Mouse (Mus musculus): ENCODE measurements around the gene Bcl2l10. TPM values are rescaled to one million over a fixed set of nuclear protein-coding genes. Genes with fewer than 3 reads are reported as not detected.

Gene Bcl2l10
- polyA plus RNA-seq, 1 experiment from 2014 or later: not detected

DNA sequence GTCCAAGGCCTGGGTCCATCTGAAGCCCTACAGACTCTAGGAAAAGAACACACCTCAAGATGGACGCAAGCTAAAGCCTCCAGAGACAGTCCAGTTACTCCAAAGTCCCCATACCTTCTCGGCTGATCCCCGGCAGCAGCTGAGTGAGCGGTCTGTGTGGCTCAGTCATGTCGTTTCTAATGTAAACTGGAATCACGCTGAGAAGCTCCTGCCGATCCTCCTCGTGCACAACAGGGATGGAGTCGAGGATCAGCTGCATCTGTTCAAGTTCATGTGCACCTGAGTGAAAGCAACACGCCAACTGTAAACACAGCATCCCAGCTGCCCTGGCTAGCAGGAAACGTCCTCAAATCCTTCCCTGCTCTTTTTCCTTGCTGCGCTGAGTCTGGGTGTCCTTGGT is 45.7 kb downstream of the Bcl2l10 start:
- Histone ChIP-seq H3K9ac (ENCODE audit: low read length) (no peak overlapping the region), H3K36me3 (ENCODE audit: control insufficient read depth, insufficient read depth, low read length) (peaks cover 26% of the 10 kb centered on the region; the same call in 1 of the 2 replicates), H3K27ac (replicated peaks; ENCODE audit: low read depth, low read length) (no peak overlapping the region), H3K9me3 (ENCODE audit: control insufficient read depth, low read length) (no peaks in the 10 kb centered on the region), H3K27me3 (ENCODE audit: control insufficient read depth, insufficient read depth, low read length) (no peaks in the 10 kb centered on the region), H3K4me2 (ENCODE audit: low read depth, severe bottlenecking) (no peak overlapping the region), H3K4me3 (ENCODE audit: low read depth, low read length) (no peak overlapping the region), H3K4me1 (ENCODE audit: control insufficient read depth, insufficient read depth, low read length) (no peaks in the 10 kb centered on the region)
- ATAC-seq (ENCODE audit: insufficient number of reproducible peaks, low FRiP score, low TSS enrichment, low read depth) (no peak), DNase-seq (ENCODE audit: low spot score) (no peak)
- WGBS: 88% methylated on average over 12 of the region's 12 CpGs

DNA sequence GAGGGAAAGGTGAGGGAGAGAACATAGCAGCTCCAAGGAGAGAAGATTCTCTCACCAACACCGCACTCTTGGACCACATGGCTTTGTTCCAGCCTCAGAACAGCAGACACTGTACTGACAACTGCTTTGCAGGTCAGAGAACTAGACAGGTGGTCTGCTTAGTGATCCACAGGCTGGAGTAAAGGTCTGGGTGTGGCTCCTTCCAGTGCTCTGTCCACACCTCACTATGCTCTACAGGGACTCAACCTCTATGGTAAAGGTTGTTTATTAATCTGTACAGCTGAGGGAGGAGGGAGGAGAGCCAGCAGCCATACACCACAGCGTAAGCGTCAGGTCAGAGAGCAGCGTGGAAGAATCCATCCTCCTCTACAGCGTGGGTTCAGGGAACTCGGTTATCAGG is 48.4 kb downstream of the Bcl2l10 start:
- no peak overlapping the region for H3K27ac ChIP-seq (replicated peaks; ENCODE audit: low read depth, low read length)
- H3K4me2 ChIP-seq (ENCODE audit: low read depth, severe bottlenecking): no peak overlapping the region
- no peak overlapping the region for H3K4me3 ChIP-seq (ENCODE audit: low read depth, low read length)
- no peaks in the 10 kb centered on the region for H3K9me3 ChIP-seq (ENCODE audit: control insufficient read depth, low read length)
- H3K4me1 ChIP-seq (ENCODE audit: control insufficient read depth, insufficient read depth, low read length): no peaks in the 10 kb centered on the region
- H3K9ac ChIP-seq (ENCODE audit: low read length): no peak overlapping the region
- whole genome bisulfite sequencing: 94% methylated on average over 6 of the region's 6 CpGs
- H3K36me3 ChIP-seq (ENCODE audit: control insufficient read depth, insufficient read depth, low read length): peaks cover 13% of the 10 kb centered on the region; the same call in 1 of the 2 replicates
- no peaks in the 10 kb centered on the region for H3K27me3 ChIP-seq (ENCODE audit: control insufficient read depth, insufficient read depth, low read length)
- no peak for DNase-seq (ENCODE audit: low spot score)
- no peak for ATAC-seq (ENCODE audit: insufficient number of reproducible peaks, low FRiP score, low TSS enrichment, low read depth)

DNA sequence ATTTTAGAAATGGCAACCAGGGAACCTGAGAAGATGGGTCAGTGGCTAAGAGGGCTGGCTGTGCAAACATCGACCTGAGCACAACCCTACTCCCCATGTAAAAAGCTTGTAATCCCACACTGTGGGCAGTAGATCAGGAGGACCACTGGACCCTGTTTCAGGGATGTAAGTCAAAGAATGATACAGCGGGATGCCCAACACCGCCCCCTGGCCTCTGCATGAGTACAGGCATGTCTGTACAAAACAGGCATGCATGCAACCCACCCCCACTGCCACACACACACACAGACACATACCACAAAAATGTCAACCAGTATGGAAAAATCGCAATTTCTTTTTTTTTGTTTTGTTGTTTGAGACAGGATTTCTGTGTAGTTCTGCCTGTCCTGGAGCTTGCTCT is 51.5 kb downstream of the Bcl2l10 start:
- H3K4me3 ChIP-seq (ENCODE audit: low read depth, low read length): no peak overlapping the region
- H3K4me1 ChIP-seq (ENCODE audit: control insufficient read depth, insufficient read depth, low read length): peaks cover 3% of the 10 kb centered on the region
- no peaks in the 10 kb centered on the region for H3K27me3 ChIP-seq (ENCODE audit: control insufficient read depth, insufficient read depth, low read length)
- DNase-seq (ENCODE audit: low spot score) (no peak), ATAC-seq (ENCODE audit: insufficient number of reproducible peaks, low FRiP score, low TSS enrichment, low read depth) (no peak)
- no peak overlapping the region for H3K27ac ChIP-seq (replicated peaks; ENCODE audit: low read depth, low read length)
- H3K9ac ChIP-seq (ENCODE audit: low read length): no peak overlapping the region
- 95% methylated on average over 4 of the region's 4 CpGs for WGBS
- peaks cover 6% of the 10 kb centered on the region; the same call in 1 of the 2 replicates for H3K36me3 ChIP-seq (ENCODE audit: control insufficient read depth, insufficient read depth, low read length)
- H3K4me2 ChIP-seq (ENCODE audit: low read depth, severe bottlenecking): no peak overlapping the region
- H3K9me3 ChIP-seq (ENCODE audit: control insufficient read depth, low read length): no peaks in the 10 kb centered on the region

DNA sequence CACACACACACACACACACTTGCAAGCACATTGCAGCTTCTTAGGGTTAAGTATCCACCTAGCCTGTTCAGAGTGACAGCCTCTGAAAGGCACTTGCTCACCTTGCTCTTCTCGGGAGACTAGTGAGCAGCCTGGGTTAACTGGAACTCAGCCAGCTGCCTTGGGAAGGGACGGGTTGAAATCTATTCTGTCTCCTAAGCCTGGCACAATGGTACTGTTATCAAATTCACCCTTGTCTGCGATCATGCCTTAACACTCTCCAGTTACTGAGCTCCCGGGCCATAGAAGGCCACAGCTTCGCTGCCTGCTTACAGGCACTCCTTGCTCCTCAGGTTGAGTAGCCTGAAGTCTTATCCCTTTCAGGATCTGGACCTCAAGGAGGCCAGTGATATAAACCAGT is 53.1 kb downstream of the Bcl2l10 start:
- WGBS: 91% methylated on average over 5 of the region's 5 CpGs
- Histone ChIP-seq H3K36me3 (ENCODE audit: control insufficient read depth, insufficient read depth, low read length) (peaks cover 3% of the 10 kb centered on the region; the same call in 1 of the 2 replicates), H3K27ac (replicated peaks; ENCODE audit: low read depth, low read length) (no peak overlapping the region), H3K27me3 (ENCODE audit: control insufficient read depth, insufficient read depth, low read length) (no peaks in the 10 kb centered on the region), H3K4me2 (ENCODE audit: low read depth, severe bottlenecking) (no peak overlapping the region), H3K4me1 (ENCODE audit: control insufficient read depth, insufficient read depth, low read length) (peaks cover 3% of the 10 kb centered on the region), H3K4me3 (ENCODE audit: low read depth, low read length) (no peak overlapping the region), H3K9me3 (ENCODE audit: control insufficient read depth, low read length) (no peaks in the 10 kb centered on the region), H3K9ac (ENCODE audit: low read length) (no peak overlapping the region)
- ATAC-seq (ENCODE audit: insufficient number of reproducible peaks, low FRiP score, low TSS enrichment, low read depth) (no peak), DNase-seq (ENCODE audit: low spot score) (no peak)

Other genes starting within 250 kb of the Bcl2l10 start
- 0.95 and 1.4 TPM in 2 replicates for gene Myo5c, start 115.7 kb upstream of the Bcl2l10 start, polyA plus RNA-seq (2014; fragmentation: Nextera tagmentation; extraction: Ambion mirVana)
- 20.8 and 23.0 TPM in 2 replicates for gene Gnb5, start 41.5 kb upstream of the Bcl2l10 start, polyA plus RNA-seq (2014; fragmentation: Nextera tagmentation; extraction: Ambion mirVana)
- 151 TPM in 2 replicates for gene Mapk6, start 62.2 kb downstream of the Bcl2l10 start, polyA plus RNA-seq (2014; fragmentation: Nextera tagmentation; extraction: Ambion mirVana)
- gene Leo1, start 93.8 kb downstream of the Bcl2l10 start, polyA plus RNA-seq (2014; fragmentation: Nextera tagmentation; extraction: Ambion mirVana): 52.4 and 53.0 TPM in 2 replicates
- 103 and 113 TPM in 2 replicates for gene Tmod3, start 211.9 kb downstream of the Bcl2l10 start, polyA plus RNA-seq (2014; fragmentation: Nextera tagmentation; extraction: Ambion mirVana)

Data from limb, embryonic 11.5 days (tissue).